Mouse (Mus musculus) ES-Bruce4 (cell line): ENCODE data around the gene Ctdnep1.

Experiments used
- CTCF ChIP-seq: IDR thresholded peaks from one replicate; pipeline ENCODE4 v1.8.1; 2011; ENCODE audit warnings: low read depth, low read length
- POLR2A ChIP-seq: IDR thresholded peaks from one replicate; pipeline ENCODE4 v1.8.1; 2011; ENCODE audit warnings: low read length; ENCODE audit not compliant: insufficient read depth

DNA sequence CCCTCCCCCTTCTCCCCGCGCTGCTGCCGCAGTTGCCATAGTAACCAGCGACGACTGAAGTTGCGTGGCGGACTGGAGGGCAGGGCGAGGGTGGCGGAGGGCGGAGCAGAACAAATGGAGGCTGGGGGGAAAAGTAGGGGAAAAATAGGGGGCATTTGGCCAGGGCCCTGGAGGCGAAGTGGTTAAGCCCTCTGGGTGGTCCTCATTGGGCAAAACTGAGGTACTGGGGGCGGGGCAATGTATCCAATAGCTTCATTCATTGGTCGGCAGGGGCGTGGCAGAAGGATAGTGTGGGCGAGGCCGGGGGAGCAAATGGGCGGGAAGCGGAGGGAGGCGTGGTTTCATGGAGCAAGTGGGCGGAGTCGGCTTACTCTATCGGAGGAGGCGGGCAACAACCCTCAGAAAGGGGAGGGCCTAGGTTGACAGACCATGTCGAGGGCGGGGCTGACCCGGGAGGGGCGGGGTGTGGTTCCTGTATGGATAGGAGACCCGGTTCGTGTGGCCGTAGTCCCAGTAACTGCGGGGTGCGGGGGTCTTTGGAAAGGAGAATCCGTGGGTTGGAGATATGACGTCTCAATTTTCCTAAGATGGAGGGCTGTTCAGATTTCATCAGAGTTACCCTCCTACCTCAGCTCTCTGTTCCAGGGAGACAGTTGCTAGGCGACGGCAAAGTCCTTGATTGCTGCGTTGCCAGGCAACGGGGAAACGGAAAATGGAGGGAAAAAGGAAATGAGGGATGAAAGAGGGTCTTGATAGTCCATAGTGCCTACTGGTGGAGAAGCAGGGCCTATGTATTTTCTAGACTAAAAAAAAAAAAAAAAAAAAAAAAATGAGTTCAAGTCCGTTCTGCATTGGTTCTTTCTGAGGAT is 40.5 kb downstream of the Ctdnep1 start:
- TF ChIP-seq POLR2A (no peak), CTCF (no peak)
